9 mouse cellular contexts compared by ENCODE assay signal in the genomic region with DNA sequence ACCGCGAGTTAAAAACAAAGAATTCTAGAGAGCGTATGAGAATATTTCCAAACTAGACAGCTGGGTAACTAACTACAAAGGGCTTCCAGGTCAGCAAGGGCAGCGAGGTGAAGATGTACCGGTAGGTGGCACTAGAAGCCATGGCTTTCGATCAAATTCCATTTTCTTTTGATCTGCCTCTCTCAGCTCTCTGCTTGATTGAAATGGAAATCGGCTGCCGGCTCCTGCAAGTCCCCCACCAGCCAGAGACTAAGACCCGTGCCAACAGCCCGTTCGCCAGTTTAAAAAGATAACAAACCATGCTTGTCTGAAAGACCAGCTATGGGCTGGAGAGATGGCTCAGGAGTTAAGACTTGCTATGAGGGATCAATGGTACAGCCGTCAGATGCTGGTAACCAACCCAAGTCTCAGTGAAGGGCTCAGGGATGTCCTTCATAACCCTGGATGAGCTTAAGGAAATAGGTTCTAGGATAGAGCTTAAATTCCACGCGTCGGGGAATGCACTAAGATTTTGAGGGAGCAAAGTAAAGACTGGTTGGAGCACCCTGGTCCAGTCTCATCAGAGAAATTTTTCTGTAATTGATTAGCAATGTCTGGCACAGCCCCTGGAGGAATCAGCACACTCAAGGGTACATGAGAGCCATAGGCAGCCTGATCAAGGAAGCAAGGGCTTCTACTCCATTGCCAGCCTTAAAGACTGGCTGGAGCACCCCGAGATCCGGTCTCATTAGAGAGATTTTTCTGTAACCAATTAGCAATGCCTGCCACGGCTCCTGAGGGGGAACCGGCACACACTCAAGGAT. TPM values are rescaled to one million over a fixed set of nuclear protein-coding genes. Genes with fewer than 3 reads are reported as not detected.
A peak's percentile ranks its signal among the peaks of the same experiment; 100 is the strongest.
DNase-seq lines count a peak whose midpoint lies in the region; ATAC-seq and TF ChIP-seq lines count a peak whose summit lies in the region.
"Had no signal": no experiment of that assay in that cellular context is flagged by ENCODE, and none has a peak within 500 bp of the region (broad histone marks: within the 10 kb centered on the region; RNA-seq: fewer than 3 reads in every experiment).

No protein-coding gene starts in this region.

- peak; percentile 58 for DNase-seq in CD4-positive, CD25-positive, alpha-beta regulatory T cell, adult 2 months (ENCODE audit: low read depth, low spot score)
- peak; percentile 54 to 57 for DNase-seq in adrenal gland, postnatal 36 days
- peak; percentile 46 to 52 for DNase-seq in heart, postnatal 36 days
- DNase-seq in layer of hippocampus, adult 2 months (ENCODE audit: low spot score in 2 of 2): peak; percentile 65 to 71
- DNase-seq in lung, postnatal 14 days: peak; percentile 65
- DNase-seq in right cerebral cortex, postnatal 36 days (ENCODE audit: low spot score in 2 of 2): peak; percentile 33 to 34

- H3K4me2 ChIP-seq in embryonic facial prominence, embryonic 13.5 days: peak overlapping the region; percentile 51

- intact Hi-C loops in heart, postnatal 36 days (cut with DNase I): loop anchor here (1.0 to 10.0 kb wide), 4 partner anchors 155 to 833 kb away; no protein-coding TSS in a partner anchor

- 0 out of 2 replicates have a peak overlapping the region, but pooled peaks have one; percentile 9 for H3K4me3 ChIP-seq in embryonic facial prominence, embryonic 13.5 days
- H3K4me3 ChIP-seq in layer of hippocampus, adult 2 months: peak overlapping the region; percentile 10; the same call in 1 of the 2 replicates

- peak; percentile 93 for TF ChIP-seq CTCF in layer of hippocampus, adult 2 months (conservative IDR thresholded peaks at IDR 0.05)

- ATAC-seq in CD4-positive, CD25-positive, alpha-beta regulatory T cell, adult 4 months: no peak
- no peak for ATAC-seq in embryonic facial prominence, embryonic 13.5 days (ENCODE audit: insufficient number of reproducible peaks, insufficient read depth, low FRiP score, low TSS enrichment, low read depth)

- WGBS in embryonic facial prominence, embryonic 13.5 days: 15% methylated on average over 19 of the region's 19 CpGs

- no peaks in the 10 kb centered on the region for H3K9me3 ChIP-seq in embryonic facial prominence, embryonic 13.5 days

- H3K9ac ChIP-seq in embryonic facial prominence, embryonic 13.5 days: peak overlapping the region; percentile 40; the same call in 1 of the 2 replicates

- no peak overlapping the region for H3K27ac ChIP-seq in embryonic facial prominence, embryonic 13.5 days
- H3K27ac ChIP-seq in layer of hippocampus, adult 2 months: peak overlapping the region; percentile 25; the same call in 1 of the 2 replicates

- H3K27me3 ChIP-seq in embryonic facial prominence, embryonic 13.5 days: no peaks in the 10 kb centered on the region

- H3K36me3 ChIP-seq in embryonic facial prominence, embryonic 13.5 days: no peaks in the 10 kb centered on the region

- H3K4me1 ChIP-seq in embryonic facial prominence, embryonic 13.5 days: peaks cover 20% of the 10 kb centered on the region

RNA-seq across cellular contexts. Expression of a gene that starts 56.7 kb away (rescaled TPM):
- polyA plus RNA-seq in CD4-positive, CD25-positive, alpha-beta regulatory T cell, adult 4 months (2017; shearing (Covaris generic)): under 1 TPM in 1 of 2 experiments, not detected in 1; 0.11 TPM
- not detected for total RNA-seq in adrenal gland, postnatal 36 days (2021)
- polyA plus RNA-seq in embryonic facial prominence, embryonic 13.5 days (2015; fragmentation: Nextera tagmentation; extraction: Ambion mirVana): 0.94 and 1.3 TPM in 2 replicates
- total RNA-seq in heart, postnatal 36 days (2021): not detected
- under 1 TPM; 0.17 to 0.51 TPM for total RNA-seq in layer of hippocampus, adult 2 months (2021)
- polyA plus RNA-seq: liver, embryonic 16.5 days had no signal
